Mouse (Mus musculus): ENCODE results near the gene Exoc3l4.

DNA sequence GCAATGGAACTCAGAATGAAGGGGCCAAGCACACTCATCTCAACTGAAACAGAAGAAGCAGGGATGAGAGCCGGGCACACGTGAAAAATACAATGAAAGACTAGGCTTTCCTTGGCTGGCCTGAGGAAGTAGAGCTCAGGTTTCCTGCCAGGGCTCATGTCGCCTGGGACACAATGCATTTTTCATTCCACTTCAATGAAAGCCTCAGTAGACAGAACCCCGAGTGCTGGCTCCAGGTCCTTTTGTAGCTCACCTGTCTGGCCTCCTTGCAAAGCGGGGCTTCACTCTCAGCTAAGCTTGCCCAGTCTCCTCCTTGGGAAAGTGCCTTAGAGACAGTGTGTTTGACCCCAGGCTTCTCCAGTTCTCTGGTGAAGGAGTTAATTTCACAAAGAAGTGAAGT is 62.1 kb downstream of the Exoc3l4 start:
- no peak for TF ChIP-seq TAL1 (conservative IDR thresholded peaks at IDR 0.05; ENCODE audit: low read depth, low read length)
- TF ChIP-seq GATA1 (IDR thresholded peaks at IDR 0.05; ENCODE audit: borderline replicate concordance, low read length) = no peak
- no peak for TF ChIP-seq CTCF (IDR thresholded peaks at IDR 0.05; ENCODE audit: low read depth, low read length)
- TF ChIP-seq GATA2 (IDR thresholded peaks at IDR 0.05; ENCODE audit: borderline replicate concordance, low read depth, low read length) = no peak
- no peak for TF ChIP-seq POLR2AphosphoS5 (IDR thresholded peaks at IDR 0.05; ENCODE audit: insufficient replicate concordance, low read depth, low read length)
